Mouse (Mus musculus) retina, postnatal 1 day (tissue): ENCODE measurements around the gene Vav1.
"Not testable (repeated sequence)": the region's sequence is repeated elsewhere in the genome, so short reads cannot be mapped to it uniquely, and the experiment has no call there.

Experiments
- DNase-seq: peaks from one replicate; pipeline ENCODE4 v3.0.0-alpha.2; 2012

The Vav1 gene

GRCm38 (mm10) chr17:57283906-57284305 is 5.0 kb downstream of the Vav1 start:
- DNase-seq, result no peak

- DNase-seq, result no peak
These were observed 6.2 kb downstream of the Vav1 start for GRCm38 (mm10) chr17:57285077-57285476.

GRCm38 (mm10) chr17:57286718-57287355 is 7.9 kb downstream of the Vav1 start:
- no peak for DNase-seq

- no peak for DNase-seq
These were observed 10.4 kb downstream of the Vav1 start for GRCm38 (mm10) chr17:57289252-57289651.

GRCm38 (mm10) chr17:57290001-57290670 is 11.2 kb downstream of the Vav1 start:
- DNase-seq, result no peak

- no peak for DNase-seq
These were observed 11.8 kb downstream of the Vav1 start for GRCm38 (mm10) chr17:57290671-57291055.

GRCm38 (mm10) chr17:57292302-57292701 is 13.4 kb downstream of the Vav1 start:
- DNase-seq, result no peak

- no peak for DNase-seq
These were observed 14.1 kb downstream of the Vav1 start for GRCm38 (mm10) chr17:57292968-57293367.

- no peak for DNase-seq
These were observed 17.0 kb downstream of the Vav1 start for GRCm38 (mm10) chr17:57295935-57296334.

- DNase-seq, result no peak
These were observed 18.1 kb downstream of the Vav1 start for GRCm38 (mm10) chr17:57297040-57297439.

- no peak for DNase-seq
These were observed 26.7 kb downstream of the Vav1 start for GRCm38 (mm10) chr17:57305593-57305992.

- DNase-seq, result no peak
These were observed 28.2 kb downstream of the Vav1 start for GRCm38 (mm10) chr17:57307074-57307473.

- peak; percentile 8 for DNase-seq
These were observed 32.9 kb downstream of the Vav1 start for GRCm38 (mm10) chr17:57311801-57312200.

GRCm38 (mm10) chr17:57327615-57328014 is 48.7 kb downstream of the Vav1 start:
- DNase-seq, result peak; percentile 34

- no peak for DNase-seq
These were observed 50.0 kb downstream of the Vav1 start for GRCm38 (mm10) chr17:57328944-57329343.

GRCm38 (mm10) chr17:57330993-57331392 is 52.1 kb downstream of the Vav1 start:
- no peak for DNase-seq

GRCm38 (mm10) chr17:57332241-57332640 is 53.3 kb downstream of the Vav1 start:
- DNase-seq, result no peak

- DNase-seq, result no peak
These were observed 55.3 kb downstream of the Vav1 start for GRCm38 (mm10) chr17:57334001-57334760.

GRCm38 (mm10) chr17:57334761-57335150 is 55.9 kb downstream of the Vav1 start:
- peak; percentile 86 for DNase-seq

GRCm38 (mm10) chr17:57335194-57335593 is 56.3 kb downstream of the Vav1 start:
- DNase-seq, result not testable (repeated sequence)

GRCm38 (mm10) chr17:57335673-57336303 is 56.9 kb downstream of the Vav1 start:
- peak; percentile 90 for DNase-seq

- no peak for DNase-seq
These were observed 59.1 kb downstream of the Vav1 start for GRCm38 (mm10) chr17:57337996-57338395.

- DNase-seq, result no peak
These were observed 60.4 kb downstream of the Vav1 start for GRCm38 (mm10) chr17:57339298-57339697.
